Mouse (Mus musculus): Measurements from ENCODE around the gene Ltc4s. TPM values are rescaled to one million over a fixed set of nuclear protein-coding genes. Genes with fewer than 3 reads are reported as not detected.

The Ltc4s gene
- polyA plus RNA-seq, 1 experiment from 2014 or later, result 4.5 TPM

DNA sequence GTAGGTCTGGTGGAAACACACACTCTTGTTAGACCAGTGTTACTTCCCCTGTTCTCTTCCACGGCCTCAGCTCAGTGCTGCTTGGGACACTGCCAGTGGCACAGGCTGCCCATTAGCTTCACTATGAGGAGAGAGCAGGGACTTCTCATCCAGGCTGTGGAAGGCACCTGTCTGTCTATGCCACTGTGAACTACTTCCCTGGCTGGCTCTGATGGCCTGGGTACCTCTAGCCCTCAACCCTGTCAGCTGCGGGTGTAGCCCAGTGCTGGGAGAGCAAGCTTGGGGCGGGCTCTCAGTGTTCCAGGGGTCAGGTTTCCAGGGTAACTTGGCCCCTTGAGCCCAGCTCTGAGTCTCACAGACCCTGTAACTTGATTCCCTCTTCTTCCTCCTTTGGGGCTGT lies 9.6 kb downstream of the Ltc4s start:
- Histone ChIP-seq H3K4me3 (replicated peaks; ENCODE audit: low read length) (no peak overlapping the region), H3K27me3 (ENCODE audit: control insufficient read depth, insufficient read depth, low read length) (no peaks in the 10 kb centered on the region), H3K36me3 (replicated peaks; ENCODE audit: control insufficient read depth, insufficient read depth) (peaks cover 30% of the 10 kb centered on the region), H3K27ac (no peak overlapping the region), H3K4me2 (replicated peaks) (no peak overlapping the region), H3K9ac (no peak overlapping the region), H3K4me1 (replicated peaks; ENCODE audit: control insufficient read depth, insufficient read depth, low read length) (peaks cover 41% of the 10 kb centered on the region), H3K9me3 (ENCODE audit: control insufficient read depth, low read length) (no peaks in the 10 kb centered on the region)
- no peak for DNase-seq (ENCODE audit: low spot score)
- ATAC-seq (ENCODE audit: low FRiP score), result no peak
- 19% methylated on average over 3 of the region's 3 CpGs for WGBS

DNA sequence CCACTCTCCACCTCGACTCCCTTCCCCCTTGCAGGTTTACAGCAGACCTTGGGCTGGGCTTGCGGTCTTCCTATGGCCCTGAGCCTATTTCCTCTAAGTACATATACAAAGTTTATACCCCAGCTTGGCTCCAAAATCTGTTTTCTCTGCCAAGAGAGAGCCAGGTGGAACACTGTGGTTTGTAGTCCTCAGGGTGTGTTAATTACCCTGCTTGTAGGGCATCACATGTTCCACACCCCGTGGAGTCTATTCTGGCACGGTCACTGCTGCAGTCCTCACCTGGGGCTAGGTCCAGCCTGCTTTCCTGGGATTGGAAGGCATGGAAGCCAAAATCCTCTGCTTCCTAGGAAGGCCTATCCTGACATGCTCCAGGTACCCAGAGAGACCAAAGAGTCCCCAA lies 10.7 kb downstream of the Ltc4s start:
- no peaks in the 10 kb centered on the region for H3K9me3 ChIP-seq (ENCODE audit: control insufficient read depth, low read length)
- H3K27ac ChIP-seq, result no peak overlapping the region
- no peak for ATAC-seq (ENCODE audit: low FRiP score)
- no peak overlapping the region for H3K4me3 ChIP-seq (replicated peaks; ENCODE audit: low read length)
- no peaks in the 10 kb centered on the region for H3K27me3 ChIP-seq (ENCODE audit: control insufficient read depth, insufficient read depth, low read length)
- no peak for DNase-seq (ENCODE audit: low spot score)
- peaks cover 20% of the 10 kb centered on the region for H3K36me3 ChIP-seq (replicated peaks; ENCODE audit: control insufficient read depth, insufficient read depth)
- no peak overlapping the region for H3K9ac ChIP-seq
- peaks cover 51% of the 10 kb centered on the region for H3K4me1 ChIP-seq (replicated peaks; ENCODE audit: control insufficient read depth, insufficient read depth, low read length)
- no peak overlapping the region for H3K4me2 ChIP-seq (replicated peaks)
- 90% methylated on average over 4 of the region's 4 CpGs for WGBS

DNA sequence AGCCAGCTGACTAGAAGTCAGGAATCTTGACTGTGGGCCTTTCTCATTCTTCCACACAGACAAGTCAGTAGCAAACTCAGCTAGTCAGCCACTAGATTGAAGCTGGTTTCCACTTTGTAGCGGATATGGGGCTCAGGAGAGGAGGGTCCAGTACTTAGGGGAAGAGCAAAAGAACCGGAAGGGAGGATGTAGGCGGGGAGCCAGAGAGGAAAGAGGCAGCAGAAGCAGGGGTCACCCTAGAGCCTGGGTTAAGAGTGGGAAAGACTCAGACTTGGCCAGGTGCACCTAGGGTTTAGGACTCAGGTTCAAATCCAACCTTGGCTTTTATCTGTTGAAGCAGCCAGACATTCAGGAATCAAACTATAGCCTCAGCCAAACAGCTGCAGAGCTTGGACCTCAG lies 11.2 kb downstream of the Ltc4s start:
- peaks cover 55% of the 10 kb centered on the region for H3K4me1 ChIP-seq (replicated peaks; ENCODE audit: control insufficient read depth, insufficient read depth, low read length)

DNA sequence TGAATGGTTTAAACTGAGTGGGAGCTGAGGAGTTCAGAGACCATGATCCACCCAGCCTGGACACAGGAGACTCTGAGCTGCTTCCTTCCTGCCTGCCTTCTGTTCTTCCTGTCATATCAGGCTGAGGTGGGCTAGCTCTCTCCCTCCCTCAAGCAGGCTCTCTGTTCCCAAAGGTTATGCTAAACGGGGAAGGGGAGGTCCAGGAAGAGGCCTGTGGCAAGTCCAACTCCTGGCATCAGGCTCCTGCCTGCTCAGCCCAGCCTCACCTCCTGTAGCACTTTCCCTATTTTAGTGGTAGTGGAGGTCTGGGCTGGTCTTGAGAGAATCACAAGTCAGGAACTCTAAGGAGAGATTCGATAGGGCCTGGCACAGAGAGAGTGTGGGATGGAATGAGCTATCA lies 12.0 kb downstream of the Ltc4s start:
- H3K4me3 ChIP-seq (replicated peaks; ENCODE audit: low read length), result peak overlapping the region; percentile 83
- ATAC-seq (ENCODE audit: low FRiP score), result no peak
- 39% methylated on average over 2 of the region's 2 CpGs for WGBS
- peak overlapping the region; percentile 95 for H3K4me2 ChIP-seq (replicated peaks)
- no peak for DNase-seq (ENCODE audit: low spot score)
- H3K36me3 ChIP-seq (replicated peaks; ENCODE audit: control insufficient read depth, insufficient read depth), result peaks cover 6% of the 10 kb centered on the region
- H3K27ac ChIP-seq, result peak overlapping the region; percentile 96
- peak overlapping the region; percentile 97 for H3K9ac ChIP-seq
- H3K27me3 ChIP-seq (ENCODE audit: control insufficient read depth, insufficient read depth, low read length), result no peaks in the 10 kb centered on the region
- peaks cover 55% of the 10 kb centered on the region for H3K4me1 ChIP-seq (replicated peaks; ENCODE audit: control insufficient read depth, insufficient read depth, low read length)
- no peaks in the 10 kb centered on the region for H3K9me3 ChIP-seq (ENCODE audit: control insufficient read depth, low read length)

More for the DNA sequence above, 11.2 kb downstream of the Ltc4s start:
- WGBS, result 87% methylated on average over 3 of the region's 3 CpGs
- Histone ChIP-seq H3K9ac (peak overlapping the region; percentile 97; the same call in 1 of the 2 replicates), H3K27ac (no peak overlapping the region), H3K4me3 (replicated peaks; ENCODE audit: low read length) (peak overlapping the region; percentile 83; the same call in 1 of the 2 replicates), H3K36me3 (replicated peaks; ENCODE audit: control insufficient read depth, insufficient read depth) (peaks cover 15% of the 10 kb centered on the region), H3K4me2 (replicated peaks) (peak overlapping the region; percentile 95), H3K27me3 (ENCODE audit: control insufficient read depth, insufficient read depth, low read length) (no peaks in the 10 kb centered on the region), H3K9me3 (ENCODE audit: control insufficient read depth, low read length) (no peaks in the 10 kb centered on the region)
- no peak for DNase-seq (ENCODE audit: low spot score)
- ATAC-seq (ENCODE audit: low FRiP score), result no peak

DNA sequence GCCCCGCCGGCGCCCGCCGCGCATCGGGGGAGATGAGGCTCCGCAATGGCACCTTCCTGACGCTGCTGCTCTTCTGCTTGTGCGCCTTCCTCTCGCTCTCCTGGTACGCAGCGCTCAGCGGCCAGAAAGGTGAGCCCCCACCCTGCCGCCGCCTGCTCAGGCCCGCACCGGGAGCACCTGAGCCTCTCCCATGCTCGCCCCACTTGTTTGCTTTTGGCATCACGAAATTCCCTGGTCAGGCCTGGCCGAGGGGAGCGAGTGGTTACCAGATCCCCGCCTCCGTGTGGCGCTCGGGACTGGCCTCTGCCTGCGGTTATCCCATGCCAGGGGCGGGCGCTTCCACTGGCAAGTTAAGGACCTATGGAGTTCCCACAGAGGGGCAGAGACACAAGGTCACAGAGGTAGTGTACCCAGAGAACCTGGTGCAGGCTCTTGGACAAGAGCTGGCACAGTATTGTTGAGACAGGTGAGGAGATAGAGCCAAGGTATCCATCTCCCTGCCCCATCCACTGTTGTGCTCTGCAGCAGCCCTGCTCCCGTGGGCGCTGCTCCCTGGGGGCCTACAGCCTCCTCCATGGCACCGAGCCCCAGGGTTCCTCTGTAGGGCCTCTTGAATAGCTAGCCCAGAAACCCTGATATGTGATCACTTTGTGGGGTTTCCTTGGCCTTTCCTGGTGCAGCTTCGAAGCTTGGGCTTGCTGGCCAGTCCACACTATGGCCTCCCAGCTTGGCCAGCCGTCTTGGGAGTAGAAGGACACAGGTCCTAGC lies 12.6 kb downstream of the Ltc4s start:
- Histone ChIP-seq H3K4me2 (replicated peaks) (peak overlapping the region; percentile 95), H3K9ac (peak overlapping the region; percentile 97), H3K27me3 (ENCODE audit: control insufficient read depth, insufficient read depth, low read length) (no peaks in the 10 kb centered on the region), H3K27ac (peak overlapping the region; percentile 96), H3K36me3 (replicated peaks; ENCODE audit: control insufficient read depth, insufficient read depth) (peaks cover 5% of the 10 kb centered on the region), H3K9me3 (ENCODE audit: control insufficient read depth, low read length) (no peaks in the 10 kb centered on the region), H3K4me3 (replicated peaks; ENCODE audit: low read length) (peak overlapping the region; percentile 83), H3K4me1 (replicated peaks; ENCODE audit: control insufficient read depth, insufficient read depth, low read length) (peaks cover 52% of the 10 kb centered on the region)
- ATAC-seq (ENCODE audit: low FRiP score) (peak; percentile 34), DNase-seq (ENCODE audit: low spot score) (peak; percentile 37)
- WGBS, result 4% methylated on average over 32 of the region's 34 CpGs

DNA sequence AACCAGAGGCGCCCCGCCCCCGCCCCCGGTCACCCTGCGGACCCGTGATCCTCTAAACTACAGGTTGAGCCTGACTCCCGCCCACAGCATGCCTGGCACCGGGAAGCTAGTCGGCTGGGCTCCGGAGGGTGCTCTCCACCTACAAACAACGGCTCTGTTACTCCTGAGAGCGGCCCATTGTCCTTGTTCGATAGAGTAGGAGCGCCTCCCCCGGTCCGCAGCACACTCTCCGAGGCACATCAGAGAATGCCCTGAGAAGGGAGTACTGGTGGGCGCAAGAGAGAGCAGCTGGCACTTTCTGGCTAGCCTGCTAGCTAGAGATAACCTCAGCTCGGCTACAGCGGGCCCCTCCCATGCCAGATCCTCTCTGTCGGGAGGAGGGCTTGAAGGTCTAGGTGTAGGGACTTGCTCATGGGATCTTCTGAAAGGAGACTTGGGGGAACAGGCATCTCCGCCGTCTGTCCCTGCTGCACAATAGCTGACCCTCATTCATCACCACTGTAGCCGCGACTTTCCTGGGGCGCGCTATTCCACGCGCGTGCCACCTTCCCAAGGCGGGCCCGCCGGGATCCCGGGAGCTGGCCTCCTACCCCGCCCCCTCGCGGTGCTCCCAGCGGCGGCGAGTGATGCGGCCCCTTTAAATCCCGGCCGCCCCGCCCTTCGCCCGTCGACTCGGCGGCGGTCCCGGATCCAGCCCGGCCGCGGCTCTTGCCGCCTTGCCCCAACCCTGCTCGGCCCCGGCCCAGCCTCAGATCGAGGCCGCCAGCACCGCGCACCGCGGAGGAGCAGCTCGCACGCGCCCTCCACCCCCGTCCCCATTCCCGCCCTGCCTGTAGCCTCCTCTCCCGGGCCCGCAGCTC lies 13.5 kb downstream of the Ltc4s start:
- ATAC-seq (ENCODE audit: low FRiP score), result peak; percentile 84
- peak overlapping the region; percentile 97 for H3K9ac ChIP-seq
- H3K4me1 ChIP-seq (replicated peaks; ENCODE audit: control insufficient read depth, insufficient read depth, low read length), result peaks cover 52% of the 10 kb centered on the region
- peak overlapping the region; percentile 96 for H3K27ac ChIP-seq
- H3K4me2 ChIP-seq (replicated peaks), result peak overlapping the region; percentile 95
- WGBS, result under 1% methylated on average over 67 of the region's 70 CpGs
- H3K9me3 ChIP-seq (ENCODE audit: control insufficient read depth, low read length), result no peaks in the 10 kb centered on the region
- peak; percentile 78 for DNase-seq (ENCODE audit: low spot score)
- H3K27me3 ChIP-seq (ENCODE audit: control insufficient read depth, insufficient read depth, low read length), result no peaks in the 10 kb centered on the region
- 0 out of 2 replicates have a peak, but pooled peaks cover 7% of the 10 kb centered on the region for H3K36me3 ChIP-seq (replicated peaks; ENCODE audit: control insufficient read depth, insufficient read depth)
- peak overlapping the region; percentile 83 for H3K4me3 ChIP-seq (replicated peaks; ENCODE audit: low read length)

DNA sequence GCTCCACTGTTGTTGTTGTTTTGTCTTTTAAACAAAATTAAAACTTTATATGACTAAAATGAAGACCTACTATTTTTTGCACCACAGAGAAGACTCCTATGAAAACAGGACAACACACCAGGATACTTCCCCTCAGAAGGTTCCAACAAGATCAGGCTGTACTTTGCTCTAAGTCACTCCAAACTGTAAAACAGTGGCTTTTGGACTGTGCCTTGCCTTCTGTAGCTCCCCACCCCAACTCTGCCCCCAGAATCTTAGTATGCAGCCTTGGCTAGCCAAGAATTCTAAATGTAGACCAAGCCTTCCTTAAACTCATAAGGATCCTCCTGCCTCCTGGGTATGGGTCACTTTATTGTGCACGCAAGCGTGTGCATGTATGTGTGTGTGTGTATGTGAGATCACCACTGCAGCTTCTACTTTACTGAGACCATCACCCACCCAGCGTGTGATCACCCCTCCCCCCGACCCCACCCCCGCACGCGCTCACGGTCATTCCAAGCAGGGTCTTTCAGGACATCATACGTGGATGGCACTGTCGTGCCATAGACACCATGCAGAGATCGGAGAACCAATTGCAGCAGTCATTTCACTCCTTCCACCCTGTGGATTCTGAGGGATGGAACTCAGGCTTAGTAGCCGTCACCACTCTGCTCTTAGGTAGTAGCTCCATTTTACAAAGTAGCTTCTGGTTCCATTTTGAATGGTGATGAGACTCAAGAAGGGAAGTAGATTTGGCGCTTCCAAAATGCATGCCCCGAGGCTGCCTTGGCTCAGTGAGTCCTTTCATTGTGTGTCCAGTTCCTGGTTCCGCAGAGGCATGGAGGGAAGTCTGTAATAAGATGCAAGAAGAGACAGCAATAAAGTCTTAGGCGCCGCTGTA lies 14.4 kb downstream of the Ltc4s start:
- no peaks in the 10 kb centered on the region for H3K9me3 ChIP-seq (ENCODE audit: control insufficient read depth, low read length)
- DNase-seq (ENCODE audit: low spot score) (peak; percentile 53), ATAC-seq (ENCODE audit: low FRiP score) (peak; percentile 36)
- H3K27ac ChIP-seq, result peak overlapping the region; percentile 96
- H3K9ac ChIP-seq, result peak overlapping the region; percentile 97
- H3K27me3 ChIP-seq (ENCODE audit: control insufficient read depth, insufficient read depth, low read length), result no peaks in the 10 kb centered on the region
- peaks cover 46% of the 10 kb centered on the region for H3K4me1 ChIP-seq (replicated peaks; ENCODE audit: control insufficient read depth, insufficient read depth, low read length)
- H3K36me3 ChIP-seq (replicated peaks; ENCODE audit: control insufficient read depth, insufficient read depth), result 0 out of 2 replicates have a peak, but pooled peaks cover 7% of the 10 kb centered on the region
- H3K4me3 ChIP-seq (replicated peaks; ENCODE audit: low read length), result peak overlapping the region; percentile 83
- H3K4me2 ChIP-seq (replicated peaks), result peak overlapping the region; percentile 95
- WGBS, result 5% methylated on average over 17 of the region's 17 CpGs

DNA sequence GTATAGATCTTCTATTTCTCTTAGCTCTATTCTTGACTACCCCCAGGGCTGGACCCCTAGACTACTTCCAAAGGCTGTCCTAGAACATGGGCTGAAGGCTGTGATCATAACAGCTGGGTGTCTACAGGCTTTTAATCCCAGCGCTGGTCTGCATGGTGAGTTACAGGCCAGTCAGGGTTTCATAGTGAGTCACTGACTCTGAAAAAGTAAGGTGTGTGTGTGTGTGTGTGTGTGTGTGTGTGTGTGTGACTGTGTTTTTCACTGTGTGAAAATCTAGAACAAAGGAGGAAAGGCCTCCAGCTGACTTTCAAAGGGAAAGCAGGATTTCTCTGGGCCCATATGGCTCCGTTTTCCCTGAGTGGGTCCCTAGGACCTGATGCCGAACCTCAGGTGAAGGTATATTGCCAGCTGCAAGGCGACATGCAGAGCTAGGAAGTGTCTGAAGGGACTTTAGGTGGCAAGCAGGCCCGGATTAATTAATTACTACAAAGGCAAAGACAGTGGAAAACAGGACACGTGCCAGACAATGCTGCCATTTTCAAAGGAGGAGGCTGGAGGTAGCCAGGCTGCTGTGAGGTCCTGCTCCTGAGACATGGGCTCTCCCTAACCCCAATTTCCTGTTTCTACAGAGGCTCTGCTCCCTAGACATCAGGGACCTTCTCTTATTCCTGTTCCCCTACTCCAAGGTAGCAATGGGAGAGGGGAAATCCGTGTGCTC lies 15.7 kb downstream of the Ltc4s start:
- WGBS, result 51% methylated on average over 7 of the region's 7 CpGs
- H3K27me3 ChIP-seq (ENCODE audit: control insufficient read depth, insufficient read depth, low read length), result no peaks in the 10 kb centered on the region
- H3K36me3 ChIP-seq (replicated peaks; ENCODE audit: control insufficient read depth, insufficient read depth), result 0 out of 2 replicates have a peak, but pooled peaks cover 7% of the 10 kb centered on the region
- H3K9ac ChIP-seq, result 0 out of 2 replicates have a peak overlapping the region, but pooled peaks have one; percentile 25
- peak overlapping the region; percentile 95 for H3K4me2 ChIP-seq (replicated peaks)
- DNase-seq (ENCODE audit: low spot score), result no peak
- no peaks in the 10 kb centered on the region for H3K9me3 ChIP-seq (ENCODE audit: control insufficient read depth, low read length)
- peak overlapping the region; percentile 6; the same call in 1 of the 2 replicates for H3K4me3 ChIP-seq (replicated peaks; ENCODE audit: low read length)
- peak overlapping the region; percentile 29; the same call in 1 of the 2 replicates for H3K27ac ChIP-seq
- peaks cover 38% of the 10 kb centered on the region for H3K4me1 ChIP-seq (replicated peaks; ENCODE audit: control insufficient read depth, insufficient read depth, low read length)
- no peak for ATAC-seq (ENCODE audit: low FRiP score)
